Mouse (Mus musculus): ENCODE data around the gene Ifna4. TPM values are rescaled to one million over a fixed set of nuclear protein-coding genes. Genes with fewer than 3 reads are reported as not detected.
"Not testable (repeated sequence)": the region's sequence is repeated elsewhere in the genome, so short reads cannot be mapped to it uniquely, and the experiment has no call there.

The Ifna4 gene
- polyA plus RNA-seq, 1 experiment from 2014 or later = not detected

DNA sequence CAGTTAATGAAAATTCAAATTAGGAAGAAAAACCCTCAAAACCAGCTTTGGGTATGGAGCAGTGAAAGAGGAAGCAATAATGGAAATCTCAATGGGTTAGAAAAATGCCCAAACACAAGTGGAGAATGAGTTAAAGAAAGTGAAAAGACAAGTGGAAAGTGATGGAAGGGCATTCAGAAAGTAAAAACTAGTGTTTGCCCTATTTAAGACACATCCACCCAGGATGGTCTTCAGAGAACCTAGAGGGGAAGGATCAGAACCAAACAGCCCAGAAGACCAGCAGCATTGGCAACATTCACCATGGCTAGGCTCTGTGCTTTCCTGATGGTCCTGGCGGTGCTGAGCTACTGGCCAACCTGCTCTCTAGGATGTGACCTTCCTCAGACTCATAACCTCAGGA, 6.4 kb upstream of the Ifna4 start, which contains the start of gene Ifna5:
Gene Ifna5 (plus strand): TSS at position 301 of the 400 bp plus-strand sequence.
- WGBS = 92% methylated on average over 1 of the region's 1 CpGs
- not testable (repeated sequence) for H3K27me3 ChIP-seq

DNA sequence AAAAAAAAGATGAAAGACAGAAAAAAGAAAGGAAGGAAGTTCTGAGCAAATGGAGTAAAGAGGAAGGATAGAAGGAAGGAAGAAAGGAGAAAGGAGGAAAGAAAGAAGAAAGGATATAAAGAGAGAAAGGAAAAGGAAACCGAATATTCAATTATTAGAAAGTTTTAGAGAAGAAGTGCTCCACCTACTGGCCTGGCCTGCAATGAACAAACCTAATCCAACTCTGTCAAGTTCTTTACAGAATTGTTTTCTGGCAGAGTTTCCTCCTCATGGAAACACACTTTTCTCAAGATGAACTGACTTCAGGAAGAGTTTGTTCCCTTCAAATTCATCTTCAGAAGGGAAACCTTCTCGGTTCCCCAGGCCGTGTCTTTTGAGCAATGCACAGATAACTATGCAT, 2.8 kb upstream of the Ifna4 start:
- Histone ChIP-seq H3K36me3 (no peaks in the 10 kb centered on the region), H3K9me3 (no peaks in the 10 kb centered on the region), H3K27ac (replicated peaks) (no peak overlapping the region), H3K4me3 (no peak overlapping the region), H3K4me2 (replicated peaks) (no peak overlapping the region), H3K4me1 (no peaks in the 10 kb centered on the region), H3K27me3 (no peaks in the 10 kb centered on the region), H3K9ac (replicated peaks) (no peak overlapping the region)
- no peak for ATAC-seq (replicated peaks)
- WGBS = 45% methylated on average over 3 of the region's 3 CpGs

More for the DNA sequence above, 6.4 kb upstream of the Ifna4 start, which contains the start of gene Ifna5:
- not testable (repeated sequence) for H3K36me3 ChIP-seq; H3K9ac ChIP-seq (replicated peaks); H3K4me2 ChIP-seq (replicated peaks); ATAC-seq (replicated peaks); H3K27ac ChIP-seq (replicated peaks); H3K4me1 ChIP-seq; H3K9me3 ChIP-seq; H3K4me3 ChIP-seq

DNA sequence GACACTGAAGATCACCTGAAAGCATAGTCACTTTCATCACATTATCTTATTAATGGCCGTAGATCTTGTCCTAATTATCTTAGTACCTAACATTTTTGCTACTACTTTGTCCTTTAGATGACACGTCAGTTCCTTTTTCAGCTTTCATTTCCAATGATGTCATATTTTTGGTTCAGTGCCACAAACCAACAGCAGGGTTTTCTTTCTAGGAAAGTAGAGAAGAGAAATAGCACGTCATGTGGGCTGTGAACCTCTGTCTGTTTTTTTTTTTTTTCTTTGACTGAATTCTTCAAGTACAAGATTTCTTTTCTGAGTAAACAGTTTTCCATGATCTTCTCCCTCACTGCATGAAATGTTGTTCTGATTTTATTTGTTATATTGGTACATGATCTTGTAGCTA, 1.6 kb upstream of the Ifna4 start:
- WGBS = 67% methylated on average over 3 of the region's 3 CpGs
- H3K4me2 ChIP-seq (replicated peaks) = no peak overlapping the region
- no peaks in the 10 kb centered on the region for H3K9me3 ChIP-seq
- H3K36me3 ChIP-seq = no peaks in the 10 kb centered on the region
- no peak for ATAC-seq (replicated peaks)
- H3K27me3 ChIP-seq = no peaks in the 10 kb centered on the region
- no peak overlapping the region for H3K27ac ChIP-seq (replicated peaks)
- no peak overlapping the region for H3K4me3 ChIP-seq
- no peak overlapping the region for H3K9ac ChIP-seq (replicated peaks)
- H3K4me1 ChIP-seq = no peaks in the 10 kb centered on the region

DNA sequence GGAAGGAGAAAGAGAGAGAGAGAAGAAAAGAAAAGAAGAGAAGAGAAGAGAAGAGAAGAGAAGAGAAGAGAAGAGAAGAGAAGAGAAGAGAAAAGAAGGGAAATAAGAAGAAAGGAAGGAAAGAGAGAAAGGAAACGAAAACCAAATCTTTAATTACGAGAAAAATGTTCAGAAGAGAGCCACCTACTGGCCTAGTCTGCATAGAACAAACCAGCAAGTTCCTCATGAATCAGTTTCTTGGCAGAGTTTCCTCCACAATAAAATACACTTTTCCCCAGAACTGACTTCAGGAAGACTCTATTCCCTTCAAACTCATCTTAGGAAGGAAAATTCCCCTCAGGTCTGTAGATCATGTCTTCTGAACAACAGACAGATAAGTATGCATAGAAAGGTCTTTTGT, 3.7 kb downstream of the Ifna4 start:
- Histone ChIP-seq H3K27me3 (no peaks in the 10 kb centered on the region), H3K9ac (replicated peaks) (no peak overlapping the region), H3K4me2 (replicated peaks) (no peak overlapping the region), H3K4me3 (no peak overlapping the region), H3K4me1 (no peaks in the 10 kb centered on the region), H3K36me3 (no peaks in the 10 kb centered on the region), H3K27ac (replicated peaks) (no peak overlapping the region), H3K9me3 (no peaks in the 10 kb centered on the region)
- WGBS = 49% methylated on average over 2 of the region's 2 CpGs
- ATAC-seq (replicated peaks) = no peak

DNA sequence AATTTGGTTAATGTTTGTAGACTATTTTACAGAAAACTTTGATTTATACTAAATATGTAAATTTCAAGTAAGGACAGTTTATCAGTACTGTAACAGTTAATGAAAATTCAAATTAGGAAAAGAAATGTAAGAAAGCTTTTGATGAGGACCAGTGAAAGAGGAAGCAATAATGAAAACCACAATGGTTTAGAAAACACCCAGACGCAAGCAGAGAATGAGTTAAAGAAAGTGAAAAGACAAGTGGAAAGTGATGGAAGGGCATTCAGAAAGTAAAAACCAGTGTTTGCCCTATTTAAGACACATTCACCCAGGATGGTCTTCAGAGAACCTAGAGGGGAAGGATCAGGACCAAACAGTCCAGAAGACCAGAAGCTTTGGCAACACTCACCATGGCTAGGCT, 8.0 kb downstream of the Ifna4 start, which contains the start of gene Ifna1:
Gene Ifna1 (plus strand): TSS at position 390 of the 400 bp plus-strand sequence.
- no peak for ATAC-seq (replicated peaks)
- H3K9ac ChIP-seq (replicated peaks) = no peak within 1 kb of the TSS
- WGBS = 27% methylated on average over 1 of the region's 1 CpGs

DNA sequence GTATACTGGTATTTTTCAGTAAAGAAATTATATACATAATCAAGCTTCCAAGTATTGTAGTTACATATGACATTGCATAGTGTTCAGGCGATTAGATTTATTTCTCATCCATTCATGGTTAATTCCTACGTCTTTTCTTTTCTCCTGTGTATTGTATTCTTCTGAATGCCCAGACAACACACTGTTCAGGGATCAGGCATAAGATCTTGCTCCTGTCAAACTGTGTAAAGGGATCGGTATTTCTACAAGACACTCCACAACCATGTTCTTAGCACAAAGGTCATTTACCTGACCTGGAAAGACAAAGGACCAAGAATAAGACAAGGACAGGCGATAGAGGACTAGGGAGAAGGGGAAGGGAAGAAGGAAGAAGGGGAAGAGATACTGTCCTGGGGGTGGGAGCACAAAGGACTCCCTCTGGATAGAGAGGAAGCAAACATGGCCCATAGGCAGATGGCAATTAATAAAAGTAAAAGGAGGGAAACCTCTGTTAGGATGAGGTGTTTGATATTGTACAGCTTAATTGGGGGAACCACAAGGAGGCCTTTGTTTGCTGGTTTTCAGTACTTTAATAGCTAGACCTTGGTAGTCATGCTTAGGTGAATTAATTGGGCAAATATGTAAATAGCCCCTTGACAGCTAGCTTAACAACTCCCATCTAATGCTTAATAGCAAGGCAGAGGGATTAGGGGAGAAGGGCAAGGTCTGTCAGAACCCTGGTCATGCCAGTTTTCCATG, 9.5 kb downstream of the Ifna4 start:
- Histone ChIP-seq H3K4me1 (no peaks in the 10 kb centered on the region), H3K9ac (replicated peaks) (no peak overlapping the region), H3K9me3 (no peaks in the 10 kb centered on the region), H3K4me3 (no peak overlapping the region), H3K4me2 (replicated peaks) (no peak overlapping the region), H3K36me3 (no peaks in the 10 kb centered on the region), H3K27ac (replicated peaks) (no peak overlapping the region), H3K27me3 (no peaks in the 10 kb centered on the region)
- peak; percentile 63; the same call in 1 of the 2 replicates for ATAC-seq (replicated peaks)
- whole genome bisulfite sequencing = 10% methylated on average over 4 of the region's 4 CpGs

More for the DNA sequence above, 8.0 kb downstream of the Ifna4 start, which contains the start of gene Ifna1:
- no peak within 1 kb of the TSS for H3K27ac ChIP-seq (replicated peaks)
- H3K4me1 ChIP-seq = no peaks in the 10 kb centered on the region
- no peaks in the 10 kb centered on the region for H3K36me3 ChIP-seq
- no peaks in the 10 kb centered on the region for H3K27me3 ChIP-seq
- no peak within 1 kb of the TSS for H3K4me2 ChIP-seq (replicated peaks)
- no peaks in the 10 kb centered on the region for H3K9me3 ChIP-seq
- H3K4me3 ChIP-seq = no peak within 1 kb of the TSS

DNA sequence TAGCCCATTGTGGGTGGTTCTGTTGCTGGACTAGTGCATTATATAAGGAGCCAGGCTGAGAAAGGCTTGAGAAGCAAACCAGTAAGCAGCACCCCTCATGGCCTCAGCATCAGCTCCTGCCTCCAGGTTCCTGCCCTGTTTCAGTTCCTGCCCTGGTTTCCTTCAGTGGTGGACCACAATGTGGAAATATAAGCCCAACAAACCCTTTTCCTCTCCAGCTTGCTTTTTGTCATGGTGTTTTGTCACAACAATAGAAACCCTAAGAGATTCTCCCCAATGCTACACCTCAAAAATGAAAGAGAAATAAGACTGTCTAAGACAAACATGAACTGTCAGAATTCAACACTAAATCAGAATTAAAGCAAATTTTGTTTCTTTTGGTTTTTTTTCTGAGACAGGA, 17.6 kb downstream of the Ifna4 start:
- H3K4me2 ChIP-seq (replicated peaks) = no peak overlapping the region
- H3K9ac ChIP-seq (replicated peaks) = no peak overlapping the region

DNA sequence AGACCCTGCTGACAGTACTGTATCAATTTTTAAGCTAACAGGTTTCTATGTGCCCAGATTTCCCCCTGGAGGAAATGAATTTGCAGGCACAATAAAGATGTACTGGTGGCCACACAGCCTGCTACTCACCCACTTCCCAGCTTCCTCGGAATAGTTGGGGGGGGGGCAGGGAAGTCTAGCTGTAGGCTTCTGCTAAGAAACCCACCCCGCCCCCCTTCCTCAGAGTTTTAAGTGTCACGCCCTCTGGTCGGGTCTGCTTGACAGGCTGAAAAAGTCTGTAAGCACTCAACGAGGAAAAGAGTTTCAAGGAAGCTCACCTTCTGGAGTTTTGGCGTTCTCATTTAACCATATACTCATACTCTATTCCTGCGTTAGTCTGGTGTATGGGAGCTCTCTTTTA, 21.6 kb downstream of the Ifna4 start:
- H3K27ac ChIP-seq (replicated peaks) = no peak overlapping the region
- 0 out of 2 replicates have a peak, but pooled peaks cover 6% of the 10 kb centered on the region for H3K27me3 ChIP-seq
- H3K9ac ChIP-seq (replicated peaks) = no peak overlapping the region
- H3K4me2 ChIP-seq (replicated peaks) = no peak overlapping the region
- no peaks in the 10 kb centered on the region for H3K9me3 ChIP-seq
- no peak for ATAC-seq (replicated peaks)
- H3K36me3 ChIP-seq = no peaks in the 10 kb centered on the region
- 2% methylated on average over 7 of the region's 7 CpGs for WGBS
- no peak overlapping the region for H3K4me3 ChIP-seq
- peaks cover 7% of the 10 kb centered on the region; the same call in 1 of the 2 replicates for H3K4me1 ChIP-seq

More for the DNA sequence above, 17.6 kb downstream of the Ifna4 start:
- H3K9me3 ChIP-seq = no peaks in the 10 kb centered on the region
- H3K27ac ChIP-seq (replicated peaks) = no peak overlapping the region
- no peaks in the 10 kb centered on the region for H3K4me1 ChIP-seq
- H3K4me3 ChIP-seq = no peak overlapping the region
- no peaks in the 10 kb centered on the region for H3K36me3 ChIP-seq
- no peak for ATAC-seq (replicated peaks)
- no peaks in the 10 kb centered on the region for H3K27me3 ChIP-seq

DNA sequence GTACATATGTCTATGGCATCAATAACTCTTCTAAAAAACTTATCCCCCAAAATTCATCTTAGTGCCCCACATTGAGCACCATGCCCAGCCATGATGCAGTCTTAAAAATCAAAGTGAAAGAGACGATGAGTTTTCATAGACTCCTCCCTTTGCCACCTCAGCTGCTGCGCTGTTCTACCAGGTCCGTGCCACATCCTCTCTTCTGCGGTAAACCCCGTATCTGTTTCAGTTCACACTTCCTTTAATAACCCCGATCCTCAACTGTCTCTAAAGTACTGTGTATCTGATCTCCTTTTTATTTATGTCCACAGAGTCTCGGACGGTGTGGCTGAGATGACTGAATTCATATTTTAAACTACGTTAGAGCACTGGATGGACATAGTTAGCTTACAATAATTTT, 22.9 kb downstream of the Ifna4 start:
- 79% methylated on average over 9 of the region's 9 CpGs for WGBS
- no peaks in the 10 kb centered on the region for H3K36me3 ChIP-seq
- no peak for ATAC-seq (replicated peaks)

DNA sequence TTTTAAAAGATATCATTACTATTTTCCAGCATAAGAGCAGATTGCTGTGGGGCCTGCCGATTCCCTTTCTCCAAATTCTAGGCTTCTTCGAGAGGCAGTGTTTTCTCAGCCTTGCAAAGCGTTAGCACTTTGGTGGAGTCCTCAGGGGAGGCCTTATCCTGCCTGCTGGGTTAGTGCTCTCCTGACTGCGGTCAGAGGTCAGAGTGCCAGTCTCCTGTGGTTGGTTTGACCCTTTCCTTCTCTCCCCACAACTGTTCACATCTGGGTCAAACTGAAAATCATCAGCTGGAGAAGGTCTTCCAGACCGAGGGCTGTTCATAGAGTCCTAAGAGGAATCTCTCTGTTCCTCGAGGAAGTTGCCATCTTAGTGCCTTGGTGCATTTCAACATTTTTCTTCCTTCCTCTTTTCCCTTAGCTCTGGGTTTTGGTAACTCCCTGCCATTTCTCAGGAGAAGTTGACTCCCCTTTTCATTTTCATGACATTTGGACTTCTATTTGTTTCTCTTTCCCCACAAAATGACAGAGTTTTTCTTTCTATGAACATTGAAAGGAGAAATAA, 23.4 kb downstream of the Ifna4 start:
- no peaks in the 10 kb centered on the region for H3K36me3 ChIP-seq
- H3K4me1 ChIP-seq = peaks cover 12% of the 10 kb centered on the region; the same call in 1 of the 2 replicates
- H3K27ac ChIP-seq (replicated peaks) = no peak overlapping the region
- no peak overlapping the region for H3K9ac ChIP-seq (replicated peaks)
- H3K4me2 ChIP-seq (replicated peaks) = no peak overlapping the region
- no peak overlapping the region for H3K4me3 ChIP-seq
- 67% methylated on average over 6 of the region's 6 CpGs for WGBS
- no peaks in the 10 kb centered on the region for H3K9me3 ChIP-seq
- 0 out of 2 replicates have a peak, but pooled peaks cover 6% of the 10 kb centered on the region for H3K27me3 ChIP-seq
- ATAC-seq (replicated peaks) = no peak

More for the DNA sequence above, 22.9 kb downstream of the Ifna4 start:
- H3K27ac ChIP-seq (replicated peaks) = no peak overlapping the region
- H3K4me2 ChIP-seq (replicated peaks) = no peak overlapping the region
- no peak overlapping the region for H3K9ac ChIP-seq (replicated peaks)
- H3K9me3 ChIP-seq = no peaks in the 10 kb centered on the region
- H3K27me3 ChIP-seq = 0 out of 2 replicates have a peak, but pooled peaks cover 6% of the 10 kb centered on the region
- no peak overlapping the region for H3K4me3 ChIP-seq
- H3K4me1 ChIP-seq = peaks cover 12% of the 10 kb centered on the region; the same call in 1 of the 2 replicates

DNA sequence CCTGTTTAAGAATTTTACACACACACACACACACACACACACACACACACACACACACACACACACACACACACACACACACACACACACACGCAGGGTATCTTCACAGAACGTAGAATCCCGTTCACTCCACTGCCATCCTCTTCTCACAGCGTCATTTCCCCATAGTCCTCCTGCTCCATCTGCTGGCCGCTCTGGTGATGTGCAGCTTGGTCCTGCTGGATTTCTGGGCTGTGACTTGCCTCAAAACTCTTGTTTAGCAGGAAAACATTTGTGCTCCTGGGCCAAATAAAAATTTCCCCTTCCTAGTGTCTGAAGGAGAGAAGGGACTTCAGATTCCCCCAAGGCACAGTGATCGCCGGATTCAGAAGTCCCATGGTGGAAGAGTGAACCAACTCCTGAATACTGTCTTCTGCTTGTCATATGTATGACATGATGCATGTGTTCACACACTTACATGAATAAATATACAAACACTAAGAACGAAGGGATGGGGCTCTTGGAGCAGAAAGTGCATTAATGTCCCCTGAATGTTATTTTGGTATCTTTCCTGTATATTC, 25.8 kb downstream of the Ifna4 start:
- under 1% methylated on average over 8 of the region's 8 CpGs for WGBS
- Histone ChIP-seq H3K27me3 (0 out of 2 replicates have a peak, but pooled peaks cover 11% of the 10 kb centered on the region), H3K9me3 (no peaks in the 10 kb centered on the region), H3K4me3 (peak overlapping the region; percentile 54), H3K9ac (replicated peaks) (no peak overlapping the region), H3K4me1 (peaks cover 12% of the 10 kb centered on the region; the same call in 1 of the 2 replicates), H3K36me3 (no peaks in the 10 kb centered on the region), H3K4me2 (replicated peaks) (peak overlapping the region; percentile 84), H3K27ac (replicated peaks) (no peak overlapping the region)
- peak; percentile 67 for ATAC-seq (replicated peaks)

Measured in forebrain, embryonic 15.5 days (tissue).